Mouse (Mus musculus) cerebellum, adult 2 months (tissue): ENCODE measurements around the gene Slc44a1.

Experiments
- CTCF ChIP-seq: fragments of 200-500 bp; IDR thresholded peaks from 2 replicates; pipeline ENCODE4 v1.5.1; 2011; ENCODE audit warnings: low read depth, mild to moderate bottlenecking, control low read depth, low read length, moderate library complexity, borderline replicate concordance; ENCODE audit not compliant: insufficient read depth
- POLR2A ChIP-seq: fragments of 200-500 bp; IDR thresholded peaks from 2 replicates; pipeline ENCODE4 v1.6.1; 2011; ENCODE audit warnings: low read length, control low read depth, borderline replicate concordance; ENCODE audit not compliant: insufficient read depth

- TF ChIP-seq CTCF (no peak), POLR2A (no peak)
Measured at GRCm38 (mm10) chr4:53465887-53466286, 25.7 kb downstream of the Slc44a1 start.
